ENCODE assay signal across 19 mouse cellular contexts in the genomic region with DNA sequence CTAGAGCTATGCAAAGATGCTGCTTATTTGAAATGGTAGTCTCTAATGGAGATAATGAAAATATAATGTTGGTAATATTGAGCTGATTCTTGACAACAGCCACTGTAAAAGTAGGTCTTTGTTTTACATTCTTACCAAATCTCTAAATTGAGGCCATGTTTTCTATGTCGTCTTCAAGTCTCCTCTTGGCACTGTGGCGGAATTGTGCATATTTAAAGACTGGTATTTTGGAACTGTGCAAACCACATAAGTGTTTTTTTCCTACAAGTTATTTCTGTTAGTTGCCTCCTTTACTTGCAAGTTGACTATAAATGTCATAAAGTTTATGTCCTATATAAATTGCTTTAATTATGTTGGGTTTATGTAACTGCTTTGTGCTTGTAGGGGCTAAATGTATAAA.
A peak's percentile ranks its signal among the peaks of the same experiment; 100 is the strongest.
DNase-seq lines count a peak whose midpoint lies in the region; ATAC-seq lines count a peak whose summit lies in the region.
"Had no signal": no experiment of that assay in that cellular context is flagged by ENCODE, and none has a peak within 500 bp of the region (broad histone marks: within the 10 kb centered on the region; RNA-seq: fewer than 3 reads in every experiment).

No protein-coding gene starts in this region.

- ATAC-seq in frontal cortex, adult (ENCODE audit: low TSS enrichment), result peak; percentile 80
- ATAC-seq: activated CD4-positive, CD25-positive, alpha-beta regulatory T cell, adult 4 months; forebrain, embryonic 13.5 days; forebrain, embryonic 16.5 days; hindbrain, postnatal 0 days had no signal

- DNase-seq in frontal cortex, postnatal 14 days (ENCODE audit: low spot score in 2 of 2), result no peak
- peak; percentile 19 for DNase-seq in left cerebral cortex, adult 11 months (ENCODE audit: low spot score)
- DNase-seq in left cerebral cortex, adult 8-10 months (ENCODE audit: low spot score in 2 of 2), result no peak
- DNase-seq in brain, adult 2 months (ENCODE audit: low read depth, low spot score), result peak; percentile 54
- DNase-seq in spleen, adult 12 weeks (ENCODE audit: low spot score), result no peak
- DNase-seq: adrenal gland, adult 8-10 months; adrenal gland, postnatal 25 days; cerebellum, adult 18-20 months; cerebellum, adult 9-10 months; cerebellum, postnatal 14 days; gastrocnemius, postnatal 36 days; heart, adult 2 months; heart, postnatal 14 days; heart, postnatal 4 days had no signal

Comparison
In these comparisons a context has a peak if more than half of its experiments do, and no peak if none do; other contexts are left out.
1. DNase-seq: peak in left cerebral cortex, adult 11 months (single experiment) and brain, adult 2 months (single experiment); none in frontal cortex, postnatal 14 days (0 of 2), left cerebral cortex, adult 8-10 months (0 of 2) and spleen, adult 12 weeks (single experiment).